Mouse (Mus musculus): ENCODE results near the gene Nisch. TPM values are rescaled to one million over a fixed set of nuclear protein-coding genes. Genes with fewer than 3 reads are reported as not detected.

Gene Nisch
- polyA plus RNA-seq, 1 experiment from 2014 or later = 296 TPM

GRCm38 (mm10) chr14:31177715-31178114, 39.0 kb downstream of the Nisch start:
- DNase-seq (ENCODE audit: low spot score) = no peak
- no peak for ATAC-seq (ENCODE audit: low read depth)
- H3K4me1 ChIP-seq (ENCODE audit: control insufficient read depth, insufficient read depth, low read length) = no peaks in the 10 kb centered on the region
- no peaks in the 10 kb centered on the region for H3K9me3 ChIP-seq (ENCODE audit: control insufficient read depth, low read length)
- no peak overlapping the region for H3K4me2 ChIP-seq (ENCODE audit: low read depth, low read length)
- peaks cover 98% of the 10 kb centered on the region for H3K36me3 ChIP-seq (ENCODE audit: control insufficient read depth, insufficient read depth, low read length)
- 91% methylated on average over 5 of the region's 5 CpGs for WGBS
- no peak overlapping the region for H3K27ac ChIP-seq (replicated peaks; ENCODE audit: low read depth, low read length)
- H3K27me3 ChIP-seq (replicated peaks; ENCODE audit: control insufficient read depth, insufficient read depth, low read length) = no peaks in the 10 kb centered on the region
- no peak overlapping the region for H3K4me3 ChIP-seq (ENCODE audit: low read depth, low read length)
- no peak overlapping the region for H3K9ac ChIP-seq (ENCODE audit: low read depth, low read length)

- Histone ChIP-seq H3K4me2 (ENCODE audit: low read depth, low read length) (no peak overlapping the region), H3K27ac (replicated peaks; ENCODE audit: low read depth, low read length) (no peak overlapping the region), H3K9me3 (ENCODE audit: control insufficient read depth, low read length) (no peaks in the 10 kb centered on the region), H3K9ac (ENCODE audit: low read depth, low read length) (no peak overlapping the region), H3K36me3 (ENCODE audit: control insufficient read depth, insufficient read depth, low read length) (peaks cover 98% of the 10 kb centered on the region), H3K27me3 (replicated peaks; ENCODE audit: control insufficient read depth, insufficient read depth, low read length) (no peaks in the 10 kb centered on the region), H3K4me1 (ENCODE audit: control insufficient read depth, insufficient read depth, low read length) (no peaks in the 10 kb centered on the region), H3K4me3 (ENCODE audit: low read depth, low read length) (no peak overlapping the region)
- ATAC-seq (ENCODE audit: low read depth) = no peak
- WGBS = 85% methylated on average over 16 of the region's 16 CpGs
- no peak for DNase-seq (ENCODE audit: low spot score)
Measured at GRCm38 (mm10) chr14:31177287-31177686, 39.5 kb downstream of the Nisch start.

GRCm38 (mm10) chr14:31173537-31173936, 43.2 kb downstream of the Nisch start:
- H3K9me3 ChIP-seq (ENCODE audit: control insufficient read depth, low read length) = no peaks in the 10 kb centered on the region
- no peak for DNase-seq (ENCODE audit: low spot score)
- no peak overlapping the region for H3K4me2 ChIP-seq (ENCODE audit: low read depth, low read length)
- no peak overlapping the region for H3K27ac ChIP-seq (replicated peaks; ENCODE audit: low read depth, low read length)
- H3K36me3 ChIP-seq (ENCODE audit: control insufficient read depth, insufficient read depth, low read length) = peaks cover 88% of the 10 kb centered on the region
- ATAC-seq (ENCODE audit: low read depth) = no peak
- 86% methylated on average over 6 of the region's 7 CpGs for WGBS
- no peak overlapping the region for H3K9ac ChIP-seq (ENCODE audit: low read depth, low read length)
- H3K4me3 ChIP-seq (ENCODE audit: low read depth, low read length) = no peak overlapping the region
- H3K4me1 ChIP-seq (ENCODE audit: control insufficient read depth, insufficient read depth, low read length) = no peaks in the 10 kb centered on the region
- no peaks in the 10 kb centered on the region for H3K27me3 ChIP-seq (replicated peaks; ENCODE audit: control insufficient read depth, insufficient read depth, low read length)

- ATAC-seq (ENCODE audit: low read depth) (no peak), DNase-seq (ENCODE audit: low spot score) (no peak)
- H3K27ac ChIP-seq (replicated peaks; ENCODE audit: low read depth, low read length) = no peak overlapping the region
- no peak overlapping the region for H3K4me2 ChIP-seq (ENCODE audit: low read depth, low read length)
- no peaks in the 10 kb centered on the region for H3K4me1 ChIP-seq (ENCODE audit: control insufficient read depth, insufficient read depth, low read length)
- no peaks in the 10 kb centered on the region for H3K27me3 ChIP-seq (replicated peaks; ENCODE audit: control insufficient read depth, insufficient read depth, low read length)
- no peaks in the 10 kb centered on the region for H3K9me3 ChIP-seq (ENCODE audit: control insufficient read depth, low read length)
- WGBS = 81% methylated on average over 18 of the region's 18 CpGs
- H3K9ac ChIP-seq (ENCODE audit: low read depth, low read length) = no peak overlapping the region
- H3K4me3 ChIP-seq (ENCODE audit: low read depth, low read length) = no peak overlapping the region
- H3K36me3 ChIP-seq (ENCODE audit: control insufficient read depth, insufficient read depth, low read length) = peaks cover 84% of the 10 kb centered on the region
Measured at GRCm38 (mm10) chr14:31172781-31173455, 43.8 kb downstream of the Nisch start.

- H3K27ac ChIP-seq (replicated peaks; ENCODE audit: low read depth, low read length) = no peak overlapping the region
- no peak overlapping the region for H3K4me2 ChIP-seq (ENCODE audit: low read depth, low read length)
- ATAC-seq (ENCODE audit: low read depth) (no peak), DNase-seq (ENCODE audit: low spot score) (no peak)
- no peaks in the 10 kb centered on the region for H3K9me3 ChIP-seq (ENCODE audit: control insufficient read depth, low read length)
- H3K4me3 ChIP-seq (ENCODE audit: low read depth, low read length) = no peak overlapping the region
- no peak overlapping the region for H3K9ac ChIP-seq (ENCODE audit: low read depth, low read length)
- 94% methylated on average over 15 of the region's 15 CpGs for WGBS
- H3K27me3 ChIP-seq (replicated peaks; ENCODE audit: control insufficient read depth, insufficient read depth, low read length) = no peaks in the 10 kb centered on the region
- H3K4me1 ChIP-seq (ENCODE audit: control insufficient read depth, insufficient read depth, low read length) = no peaks in the 10 kb centered on the region
- peaks cover 73% of the 10 kb centered on the region for H3K36me3 ChIP-seq (ENCODE audit: control insufficient read depth, insufficient read depth, low read length)
Measured at GRCm38 (mm10) chr14:31171821-31172220, 44.9 kb downstream of the Nisch start.

- H3K27me3 ChIP-seq (replicated peaks; ENCODE audit: control insufficient read depth, insufficient read depth, low read length) = no peaks in the 10 kb centered on the region
- H3K36me3 ChIP-seq (ENCODE audit: control insufficient read depth, insufficient read depth, low read length) = peaks cover 68% of the 10 kb centered on the region
- no peaks in the 10 kb centered on the region for H3K9me3 ChIP-seq (ENCODE audit: control insufficient read depth, low read length)
- ATAC-seq (ENCODE audit: low read depth) (no peak), DNase-seq (ENCODE audit: low spot score) (no peak)
- H3K4me1 ChIP-seq (ENCODE audit: control insufficient read depth, insufficient read depth, low read length) = peaks cover 3% of the 10 kb centered on the region; the same call in 1 of the 2 replicates
- no peak overlapping the region for H3K4me2 ChIP-seq (ENCODE audit: low read depth, low read length)
- no peak overlapping the region for H3K4me3 ChIP-seq (ENCODE audit: low read depth, low read length)
- no peak overlapping the region for H3K27ac ChIP-seq (replicated peaks; ENCODE audit: low read depth, low read length)
- H3K9ac ChIP-seq (ENCODE audit: low read depth, low read length) = no peak overlapping the region
- WGBS = 87% methylated on average over 11 of the region's 11 CpGs
Measured at GRCm38 (mm10) chr14:31171386-31171785, 45.4 kb downstream of the Nisch start.

- 86% methylated on average over 13 of the region's 13 CpGs for WGBS
- Histone ChIP-seq H3K4me3 (ENCODE audit: low read depth, low read length) (no peak overlapping the region), H3K36me3 (ENCODE audit: control insufficient read depth, insufficient read depth, low read length) (peaks cover 64% of the 10 kb centered on the region), H3K4me2 (ENCODE audit: low read depth, low read length) (no peak overlapping the region), H3K9me3 (ENCODE audit: control insufficient read depth, low read length) (no peaks in the 10 kb centered on the region), H3K27me3 (replicated peaks; ENCODE audit: control insufficient read depth, insufficient read depth, low read length) (no peaks in the 10 kb centered on the region), H3K4me1 (ENCODE audit: control insufficient read depth, insufficient read depth, low read length) (peaks cover 5% of the 10 kb centered on the region; the same call in 1 of the 2 replicates), H3K9ac (ENCODE audit: low read depth, low read length) (no peak overlapping the region), H3K27ac (replicated peaks; ENCODE audit: low read depth, low read length) (no peak overlapping the region)
- ATAC-seq (ENCODE audit: low read depth) (no peak), DNase-seq (ENCODE audit: low spot score) (no peak)
Measured at GRCm38 (mm10) chr14:31170963-31171362, 45.8 kb downstream of the Nisch start.

GRCm38 (mm10) chr14:31169508-31169907, 47.2 kb downstream of the Nisch start:
- ATAC-seq (ENCODE audit: low read depth) = no peak

GRCm38 (mm10) chr14:31168425-31168824, 48.3 kb downstream of the Nisch start, which contains the start of gene Stab1:
Gene Stab1, minus strand, starts transcription at chr14:31168641.
- Histone ChIP-seq H3K27ac (replicated peaks; ENCODE audit: low read depth, low read length) (peak within 1 kb of the TSS; percentile 11; the same call in 1 of the 2 replicates), H3K4me3 (ENCODE audit: low read depth, low read length) (peak within 1 kb of the TSS; percentile 10), H3K36me3 (ENCODE audit: control insufficient read depth, insufficient read depth, low read length) (peaks cover 39% of the 10 kb centered on the region), H3K9me3 (ENCODE audit: control insufficient read depth, low read length) (no peaks in the 10 kb centered on the region), H3K4me2 (ENCODE audit: low read depth, low read length) (peak within 1 kb of the TSS; percentile 23; the same call in 1 of the 2 replicates), H3K4me1 (ENCODE audit: control insufficient read depth, insufficient read depth, low read length) (peaks cover 5% of the 10 kb centered on the region; the same call in 1 of the 2 replicates), H3K27me3 (replicated peaks; ENCODE audit: control insufficient read depth, insufficient read depth, low read length) (no peaks in the 10 kb centered on the region), H3K9ac (ENCODE audit: low read depth, low read length) (peak within 1 kb of the TSS; percentile 26; the same call in 1 of the 2 replicates)
- WGBS = 41% methylated on average over 10 of the region's 10 CpGs
- DNase-seq (ENCODE audit: low spot score) (no peak), ATAC-seq (ENCODE audit: low read depth) (no peak)

More at GRCm38 (mm10) chr14:31169508-31169907, 47.2 kb downstream of the Nisch start:
- no peaks in the 10 kb centered on the region for H3K9me3 ChIP-seq (ENCODE audit: control insufficient read depth, low read length)
- no peak for DNase-seq (ENCODE audit: low spot score)
- H3K27ac ChIP-seq (replicated peaks; ENCODE audit: low read depth, low read length) = no peak overlapping the region
- H3K4me3 ChIP-seq (ENCODE audit: low read depth, low read length) = no peak overlapping the region
- no peaks in the 10 kb centered on the region for H3K27me3 ChIP-seq (replicated peaks; ENCODE audit: control insufficient read depth, insufficient read depth, low read length)
- WGBS = 83% methylated on average over 6 of the region's 6 CpGs
- H3K4me2 ChIP-seq (ENCODE audit: low read depth, low read length) = no peak overlapping the region
- no peak overlapping the region for H3K9ac ChIP-seq (ENCODE audit: low read depth, low read length)
- peaks cover 5% of the 10 kb centered on the region; the same call in 1 of the 2 replicates for H3K4me1 ChIP-seq (ENCODE audit: control insufficient read depth, insufficient read depth, low read length)
- H3K36me3 ChIP-seq (ENCODE audit: control insufficient read depth, insufficient read depth, low read length) = peaks cover 50% of the 10 kb centered on the region

All from embryonic facial prominence, embryonic 14.5 days (tissue).